Mouse (Mus musculus): ENCODE measurements around the gene Arhgap35. TPM values are rescaled to one million over a fixed set of nuclear protein-coding genes. Genes with fewer than 3 reads are reported as not detected.

Arhgap35 gene
- total RNA-seq (2017) = 9.0 and 10.9 TPM in 2 replicates

DNA sequence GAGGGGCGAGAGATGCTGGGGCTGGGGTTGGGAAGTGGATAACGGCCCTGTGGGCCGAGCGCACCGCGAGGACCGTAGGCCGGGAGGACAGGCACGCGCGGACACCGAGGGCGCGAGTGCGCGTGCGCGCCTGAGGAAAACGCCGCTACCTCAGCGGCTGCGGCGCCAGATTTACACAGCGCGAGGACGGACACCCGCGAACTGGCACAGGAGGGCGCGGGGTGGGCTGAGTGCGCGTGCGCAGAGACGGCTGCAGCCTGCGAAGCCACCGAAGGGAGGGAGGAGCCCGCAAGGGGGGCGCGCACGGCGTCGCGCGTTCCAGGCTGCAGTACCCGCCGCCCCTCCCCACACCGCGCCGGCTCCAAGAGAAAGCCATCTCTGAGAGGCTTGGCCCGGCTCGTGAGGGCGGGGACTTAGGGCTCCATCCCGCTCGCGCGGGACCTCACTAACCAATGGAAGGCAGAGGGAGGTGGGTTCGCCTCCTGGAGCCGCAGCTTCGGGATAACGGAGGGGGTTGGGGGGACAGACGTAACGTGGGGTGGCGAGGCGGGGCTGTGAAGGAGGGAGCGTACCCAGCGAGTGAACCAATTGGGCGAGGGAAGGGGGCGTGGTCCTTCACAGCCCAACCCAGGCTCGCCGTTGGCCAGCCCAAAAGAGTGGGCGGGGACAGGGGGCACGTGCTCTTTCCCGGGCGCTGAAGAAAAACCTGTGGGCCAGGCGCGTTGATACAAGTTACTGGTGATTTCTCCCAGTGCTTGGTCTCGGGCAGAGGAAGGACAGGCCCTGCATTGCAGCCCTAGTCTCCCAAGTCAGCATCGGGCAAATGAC lies at the start of gene Arhgap35:
Gene Arhgap35, minus strand, starts transcription at position 106 of the 828 bp plus-strand sequence.
- peak; percentile 81 for ATAC-seq (ENCODE audit: extremely low read depth, insufficient number of reproducible peaks, low FRiP score, poor library complexity, severe bottlenecking)

DNA sequence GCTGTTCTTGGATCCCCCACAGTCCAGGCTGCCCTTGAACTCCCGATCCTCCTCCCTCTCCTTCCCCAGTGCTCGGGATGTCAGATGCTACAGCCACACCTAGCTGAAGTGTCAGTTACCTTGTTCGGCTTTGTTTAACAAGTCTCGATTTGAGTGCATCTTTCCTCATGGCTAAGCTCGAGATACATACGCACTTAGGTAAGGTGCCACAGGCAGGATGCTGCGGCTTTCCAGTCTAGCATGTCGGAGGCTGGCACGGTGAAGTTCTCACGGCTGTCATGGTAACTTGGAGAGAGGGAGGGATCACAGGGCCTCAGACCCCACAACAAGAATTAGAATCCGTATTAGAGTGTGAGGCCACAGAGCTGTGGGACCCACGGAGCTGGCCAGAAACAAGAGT lies 29.5 kb upstream of the Arhgap35 start:
- ATAC-seq (ENCODE audit: extremely low read depth, insufficient number of reproducible peaks, low FRiP score, poor library complexity, severe bottlenecking) = no peak

DNA sequence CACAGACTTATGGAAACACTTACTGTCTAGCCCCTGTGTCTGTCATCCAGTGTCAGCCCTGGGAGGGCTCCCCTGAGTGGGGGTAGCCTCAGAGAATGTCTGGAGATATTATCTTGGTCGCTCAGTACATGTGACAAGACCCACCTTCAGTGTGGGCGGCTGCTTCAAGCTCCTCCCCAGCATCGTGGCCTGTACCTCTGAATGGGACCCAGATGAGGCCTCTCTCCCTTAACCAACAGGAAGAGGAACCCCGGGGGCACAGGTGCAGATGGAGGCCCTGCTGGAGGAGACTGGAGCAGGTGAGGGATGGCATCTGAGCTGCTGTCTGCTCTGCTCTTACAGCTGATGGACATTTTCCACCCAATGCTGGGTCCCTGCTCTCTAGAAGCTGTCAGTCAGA lies 28.3 kb upstream of the Arhgap35 start:
- ATAC-seq (ENCODE audit: extremely low read depth, insufficient number of reproducible peaks, low FRiP score, poor library complexity, severe bottlenecking) = 0 out of 2 replicates have a peak, but pooled peaks have one; percentile 6

DNA sequence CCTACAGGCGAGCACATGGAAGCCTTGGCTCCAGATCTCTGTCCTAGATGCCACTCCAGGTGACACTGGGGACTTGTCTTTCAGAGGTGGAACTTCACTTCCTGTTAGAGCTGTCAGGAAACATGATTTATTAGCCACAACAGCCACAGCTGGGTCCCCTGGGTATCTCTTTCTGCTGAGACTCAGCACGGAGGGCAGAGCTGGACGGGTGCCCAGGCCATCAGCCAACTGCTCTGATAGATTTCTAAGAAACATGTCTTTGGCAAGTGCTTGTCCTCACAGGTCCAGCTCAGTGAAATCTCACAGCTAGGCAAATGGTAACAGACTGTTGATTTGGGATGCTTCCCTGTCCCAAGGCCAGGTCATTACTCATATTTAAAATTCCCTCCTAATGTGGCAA lies 24.2 kb upstream of the Arhgap35 start:
- no peak for ATAC-seq (ENCODE audit: extremely low read depth, insufficient number of reproducible peaks, low FRiP score, poor library complexity, severe bottlenecking)

DNA sequence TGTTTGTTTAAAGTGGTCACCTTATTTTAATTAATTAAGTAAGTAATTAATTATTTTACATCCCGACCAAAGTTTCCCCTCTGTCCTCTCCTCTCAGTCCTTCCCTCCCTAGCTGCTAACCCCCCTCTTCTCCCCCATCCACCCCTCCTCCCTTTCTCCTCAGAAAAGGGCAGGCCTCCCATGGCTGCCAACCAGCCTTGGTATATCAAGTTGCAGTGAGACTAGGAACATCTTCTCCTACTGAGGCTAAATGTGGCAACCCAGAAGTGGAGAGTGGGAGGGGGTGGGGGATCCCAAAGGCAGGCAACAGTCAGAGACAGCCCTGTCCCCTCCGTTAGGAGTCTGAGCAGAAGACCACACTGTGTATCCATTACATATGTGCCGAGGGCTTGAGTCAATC lies 20.3 kb upstream of the Arhgap35 start:
- no peak for ATAC-seq (ENCODE audit: extremely low read depth, insufficient number of reproducible peaks, low FRiP score, poor library complexity, severe bottlenecking)

DNA sequence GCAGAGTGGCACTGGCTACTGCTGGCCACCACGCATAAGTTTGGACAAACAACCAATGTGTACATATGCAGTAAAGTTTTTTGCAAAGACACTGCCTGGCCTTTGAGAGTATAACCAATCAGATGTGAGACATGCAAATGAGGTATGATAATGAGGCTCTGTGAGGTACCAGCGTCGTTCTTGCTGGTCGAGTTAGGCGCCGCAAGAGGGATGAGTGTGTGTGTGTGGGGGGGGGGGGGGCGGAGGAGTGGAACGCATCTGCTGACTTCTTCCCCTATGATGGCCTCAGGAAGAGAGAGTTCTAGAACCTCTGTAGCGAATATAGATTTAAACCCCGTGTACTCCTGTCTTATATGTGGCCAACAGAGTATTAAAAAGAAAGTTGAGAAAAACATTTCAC lies 19.1 kb upstream of the Arhgap35 start:
- ATAC-seq (ENCODE audit: extremely low read depth, insufficient number of reproducible peaks, low FRiP score, poor library complexity, severe bottlenecking) = peak; percentile 47; the same call in 1 of the 2 replicates

DNA sequence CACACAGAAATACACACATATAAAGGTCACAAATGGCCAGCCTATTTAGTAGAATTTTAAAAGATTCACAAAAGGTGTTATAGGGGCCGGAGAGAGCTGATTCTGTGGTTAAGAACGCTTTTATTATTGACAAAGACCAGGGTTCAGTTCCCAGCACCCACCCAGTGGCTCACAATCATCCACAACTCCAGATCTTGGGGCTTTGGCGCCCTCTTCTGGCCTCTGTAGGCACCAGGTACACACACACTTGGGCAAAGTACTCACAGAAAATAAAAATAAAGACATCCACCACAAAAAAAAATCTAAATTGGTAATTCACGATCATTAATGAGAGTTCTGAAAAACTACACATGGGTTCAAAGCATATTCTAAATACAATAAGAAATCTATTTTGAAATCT lies 17.1 kb upstream of the Arhgap35 start:
- no peak for ATAC-seq (ENCODE audit: extremely low read depth, insufficient number of reproducible peaks, low FRiP score, poor library complexity, severe bottlenecking)

DNA sequence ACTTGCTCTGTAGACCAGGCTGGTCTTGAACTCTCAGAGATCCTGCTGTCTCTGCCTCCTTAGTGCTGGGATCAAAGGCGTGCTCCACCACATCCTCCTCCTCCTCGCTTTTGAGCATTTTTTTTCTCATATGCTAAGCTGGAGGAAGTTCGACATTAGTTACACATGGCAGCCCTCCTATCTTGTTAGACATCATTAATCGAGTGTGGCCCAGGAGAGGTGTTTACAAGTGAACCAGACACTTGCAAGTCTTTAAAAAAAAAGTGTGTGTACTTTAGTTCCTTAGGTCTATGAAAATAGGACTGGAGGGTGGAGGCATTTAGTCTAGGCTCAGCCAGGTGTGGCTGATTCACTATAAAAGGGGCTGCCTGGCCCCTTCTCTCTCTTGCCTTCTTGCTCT lies 16.2 kb upstream of the Arhgap35 start:
- ATAC-seq (ENCODE audit: extremely low read depth, insufficient number of reproducible peaks, low FRiP score, poor library complexity, severe bottlenecking) = no peak

DNA sequence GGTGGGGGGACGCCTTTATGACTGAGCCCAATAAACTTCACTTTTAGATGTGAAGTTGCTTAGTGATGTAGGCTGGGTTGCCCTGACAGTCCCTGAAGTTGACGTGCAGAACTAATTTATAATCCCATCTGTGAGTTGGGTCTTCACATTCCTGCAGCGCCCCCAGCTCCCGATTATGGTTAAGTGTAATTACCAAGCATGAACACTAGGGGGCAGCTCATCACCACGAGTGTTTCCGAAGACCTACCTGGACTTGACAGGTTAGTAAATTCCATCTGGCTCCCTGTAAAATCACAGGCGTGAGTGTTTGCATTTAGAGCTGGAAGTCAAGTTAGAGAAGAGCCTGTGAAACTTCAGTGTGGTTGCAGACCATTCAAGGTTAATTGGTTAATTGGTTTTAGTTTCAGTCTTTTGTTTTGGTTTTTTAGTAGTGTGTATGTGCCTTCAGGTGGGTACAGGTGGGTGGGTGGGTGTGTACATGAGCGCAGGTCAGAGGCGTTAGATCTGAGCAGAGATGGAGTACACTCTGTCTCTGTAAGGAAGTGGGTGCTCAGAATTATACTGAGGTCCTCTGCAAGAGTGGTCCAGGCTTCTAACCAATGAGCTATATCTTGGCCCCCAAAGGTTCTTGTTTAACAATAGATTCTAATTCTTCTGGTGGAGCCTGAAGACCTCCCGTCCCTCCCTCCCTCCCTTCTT lies 15.0 kb upstream of the Arhgap35 start:
- ATAC-seq (ENCODE audit: extremely low read depth, insufficient number of reproducible peaks, low FRiP score, poor library complexity, severe bottlenecking) = peak; percentile 39; the same call in 1 of the 2 replicates

DNA sequence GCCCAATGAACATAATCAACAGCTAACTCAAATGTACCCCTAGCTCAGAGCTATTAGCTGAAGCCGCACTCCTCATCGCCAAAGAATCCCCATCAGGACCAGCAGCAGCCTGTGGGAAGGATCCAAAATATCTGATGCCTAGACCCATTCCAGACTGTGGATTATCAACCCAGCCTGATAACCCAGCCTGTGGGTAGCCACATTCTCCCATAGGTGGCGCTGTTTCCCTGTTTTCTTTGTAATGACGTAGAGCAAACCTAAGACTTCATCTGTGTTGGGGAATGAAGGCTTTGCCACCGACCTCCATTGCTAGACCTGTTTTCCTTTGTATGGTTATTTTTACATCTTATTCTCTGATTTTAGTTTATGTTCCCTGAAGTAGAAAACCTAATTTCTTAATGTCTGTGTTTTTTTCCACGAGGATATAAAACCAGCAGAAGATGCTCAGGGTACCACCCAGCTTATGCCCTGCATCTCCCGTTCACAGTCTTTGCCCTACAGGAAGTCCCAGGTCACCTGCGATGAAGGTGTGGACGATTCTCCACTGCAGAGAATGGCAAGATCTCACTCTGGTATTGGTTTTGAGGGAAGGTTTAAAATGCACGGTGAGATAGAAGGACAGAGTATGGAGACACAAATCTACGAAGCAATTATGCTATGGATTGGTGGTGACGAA lies 13.4 kb upstream of the Arhgap35 start:
- ATAC-seq (ENCODE audit: extremely low read depth, insufficient number of reproducible peaks, low FRiP score, poor library complexity, severe bottlenecking) = peak; percentile 78

DNA sequence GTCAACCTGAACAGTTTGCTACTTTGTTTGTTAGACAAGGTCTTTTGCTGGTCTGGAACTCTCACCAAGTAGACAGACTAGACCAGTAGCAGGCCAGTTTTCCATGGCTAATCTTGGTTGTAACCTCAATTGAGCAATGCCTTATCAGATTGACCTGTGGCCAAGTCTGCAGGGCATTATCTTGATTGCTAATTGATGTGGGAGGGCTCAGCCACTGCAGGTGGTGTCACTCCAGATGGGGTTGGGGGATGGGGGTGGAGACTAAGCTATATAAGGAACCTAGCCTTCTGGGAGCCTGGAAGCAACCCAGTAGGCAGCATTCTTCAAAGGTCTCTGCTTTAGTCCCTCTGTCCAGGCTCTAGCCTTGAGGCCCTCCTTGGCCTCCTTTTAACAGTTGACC lies 8.9 kb upstream of the Arhgap35 start:
- no peak for ATAC-seq (ENCODE audit: extremely low read depth, insufficient number of reproducible peaks, low FRiP score, poor library complexity, severe bottlenecking)

DNA sequence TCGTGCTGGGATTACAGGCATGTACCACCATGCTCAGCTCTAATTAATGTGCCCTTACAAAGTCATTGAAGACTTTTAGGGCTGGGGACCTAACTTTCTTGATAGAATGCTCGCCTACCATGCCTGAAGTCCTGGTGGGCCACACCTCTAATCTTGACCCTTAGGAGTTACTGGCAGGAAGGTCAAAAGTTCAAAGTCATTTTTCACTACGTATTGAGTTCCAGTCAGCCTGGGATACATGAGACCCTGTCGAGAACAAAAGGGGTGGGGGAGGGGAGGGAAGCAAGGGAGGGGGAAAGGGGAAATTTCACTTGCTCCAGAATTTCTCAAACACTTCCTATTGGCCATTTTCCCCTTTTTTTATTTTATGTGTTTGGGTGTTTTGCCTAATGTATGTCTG lies 8.3 kb upstream of the Arhgap35 start:
- no peak for ATAC-seq (ENCODE audit: extremely low read depth, insufficient number of reproducible peaks, low FRiP score, poor library complexity, severe bottlenecking)

DNA sequence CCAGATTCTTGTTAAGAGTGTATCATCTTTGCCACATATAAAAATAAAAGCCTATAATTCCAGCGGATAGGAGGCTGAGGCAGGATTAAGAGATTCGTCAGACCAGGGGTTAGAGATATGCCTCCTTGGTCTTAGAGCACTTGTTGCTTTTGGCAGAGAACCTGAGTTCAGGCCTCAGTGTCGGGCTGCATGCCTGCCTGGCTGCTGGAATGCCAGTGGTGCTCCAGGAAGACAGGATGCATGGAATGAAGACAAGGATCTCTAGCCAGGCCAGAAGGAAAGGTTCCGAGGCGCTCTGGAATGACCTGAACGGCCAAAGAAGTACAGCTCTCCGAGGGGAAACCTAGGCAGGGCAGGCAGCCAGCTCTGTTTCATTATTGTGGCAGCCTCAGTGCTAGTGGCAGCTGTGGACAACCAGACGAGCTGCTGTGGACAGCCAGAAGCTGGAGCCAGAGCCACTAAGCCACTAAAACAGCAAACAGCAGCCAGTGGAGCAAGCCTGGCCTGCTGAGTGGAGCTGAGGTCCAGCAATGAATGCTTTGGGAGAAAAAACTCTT lies 6.4 kb upstream of the Arhgap35 start:
- no peak for ATAC-seq (ENCODE audit: extremely low read depth, insufficient number of reproducible peaks, low FRiP score, poor library complexity, severe bottlenecking)

DNA sequence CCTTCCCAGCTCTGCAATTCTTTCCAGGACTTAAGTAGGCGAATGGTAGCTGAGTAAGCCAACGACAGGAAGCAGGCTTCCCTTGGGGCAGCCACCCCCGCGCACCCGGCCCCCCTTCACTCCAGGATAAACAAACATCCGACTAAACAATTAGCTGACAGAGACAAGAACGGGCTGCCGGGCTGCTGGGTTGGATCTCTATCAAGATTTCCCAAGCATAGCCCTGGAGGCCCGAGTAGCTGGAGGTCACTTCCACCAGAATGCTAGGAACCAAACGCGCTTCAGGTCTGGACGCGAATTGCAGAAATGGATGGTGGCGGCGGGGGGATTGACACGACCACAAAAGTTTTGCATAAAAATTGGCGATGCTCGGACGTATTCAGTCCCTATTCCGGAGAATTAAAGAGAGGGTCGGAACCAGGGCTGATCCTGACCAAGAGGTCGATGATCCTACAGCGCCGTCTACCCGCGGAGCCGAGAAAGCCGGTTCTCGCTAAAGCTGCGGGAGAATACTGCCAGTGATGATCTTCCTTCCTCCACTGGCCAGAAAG lies 3.9 kb upstream of the Arhgap35 start:
- ATAC-seq (ENCODE audit: extremely low read depth, insufficient number of reproducible peaks, low FRiP score, poor library complexity, severe bottlenecking) = no peak

DNA sequence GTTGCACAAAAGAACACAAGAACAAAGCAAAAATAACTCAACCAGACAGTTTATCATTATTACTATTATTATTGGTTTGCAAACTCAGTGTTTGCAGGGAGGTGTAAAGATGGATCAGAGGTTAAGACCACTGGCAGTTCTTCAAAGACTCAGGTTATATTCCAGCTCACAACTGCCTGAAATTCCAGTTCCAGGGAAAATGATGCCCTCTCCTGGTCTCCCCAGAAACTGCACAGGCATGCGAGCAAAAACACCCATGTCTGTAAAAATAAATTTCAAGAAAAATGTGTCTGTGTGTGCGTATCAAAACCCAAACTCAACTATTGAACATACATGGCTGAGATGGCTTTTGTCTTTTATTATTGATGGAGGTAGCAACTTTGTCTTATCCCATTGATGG lies 2.3 kb upstream of the Arhgap35 start:
- no peak for ATAC-seq (ENCODE audit: extremely low read depth, insufficient number of reproducible peaks, low FRiP score, poor library complexity, severe bottlenecking)

DNA sequence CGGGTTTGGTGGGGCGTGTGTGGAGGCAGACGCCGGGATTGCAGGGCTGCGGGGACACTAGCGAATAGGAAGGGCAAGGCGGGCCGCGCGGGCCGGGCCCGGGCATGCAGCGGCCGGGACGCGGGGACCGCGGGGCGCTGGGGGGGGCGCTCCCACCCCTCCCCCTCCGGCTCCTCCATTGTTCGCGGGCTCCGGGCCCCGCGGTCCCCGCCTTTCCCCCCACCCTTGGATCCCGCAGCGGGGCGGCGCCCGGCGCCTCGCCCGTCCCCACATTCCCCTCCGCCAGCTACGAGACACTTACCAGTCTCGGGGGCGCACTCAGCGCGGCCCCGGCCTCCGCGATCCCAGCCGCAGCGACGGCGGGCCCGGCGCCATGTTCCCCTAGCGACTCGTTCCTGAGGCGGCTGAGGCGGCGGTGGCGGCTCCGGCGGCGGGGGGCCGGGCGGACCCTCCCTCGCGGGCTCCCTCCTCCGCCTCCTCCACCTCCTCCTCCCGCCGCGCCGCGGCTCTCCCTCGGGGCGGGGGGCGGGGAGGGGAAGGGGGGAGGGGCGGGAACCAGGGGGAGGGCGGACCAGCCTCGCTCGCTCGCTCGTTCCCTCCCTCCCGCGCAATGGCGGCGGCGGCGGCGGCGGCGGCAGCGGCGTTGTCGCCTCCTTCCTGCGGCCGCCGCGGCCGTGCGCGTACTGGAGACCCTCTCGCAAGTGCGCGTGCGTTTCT lies 464 bp downstream of the Arhgap35 start:
- no peak for ATAC-seq (ENCODE audit: extremely low read depth, insufficient number of reproducible peaks, low FRiP score, poor library complexity, severe bottlenecking)

DNA sequence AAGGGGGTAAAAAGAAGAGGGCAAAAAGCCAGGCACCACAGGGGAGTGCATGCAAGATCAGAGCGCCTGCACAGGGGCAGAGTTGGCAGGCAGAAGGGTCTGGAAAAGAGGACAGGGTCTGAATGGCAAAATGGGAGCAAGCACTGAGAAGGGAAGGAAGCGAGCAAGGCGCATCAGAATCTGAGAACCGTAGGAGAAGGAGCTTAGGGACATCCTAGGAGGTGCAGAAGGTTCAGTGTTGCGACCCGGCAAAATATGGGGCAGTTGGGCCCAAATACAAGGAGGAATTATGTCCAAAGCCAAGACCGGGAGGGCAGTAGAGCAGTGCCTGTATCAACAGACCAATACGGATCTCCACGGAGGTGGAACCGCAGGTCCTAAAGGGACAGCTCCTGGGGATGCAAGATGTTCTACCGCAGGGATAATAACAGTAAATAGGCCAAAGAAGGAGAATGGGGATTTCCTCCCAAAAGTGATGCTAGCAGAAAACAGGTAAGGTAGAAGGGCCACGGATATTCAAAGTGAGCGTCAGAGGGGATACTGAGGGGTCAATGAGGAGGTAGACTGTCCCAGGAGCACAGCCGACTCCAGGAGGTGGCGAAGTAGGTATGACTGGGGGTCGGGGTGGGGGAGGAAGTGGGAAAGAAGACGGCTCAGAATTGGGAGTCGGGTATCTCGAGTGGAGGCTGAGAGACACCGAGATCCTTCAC lies 1.2 kb downstream of the Arhgap35 start:
- no peak for ATAC-seq (ENCODE audit: extremely low read depth, insufficient number of reproducible peaks, low FRiP score, poor library complexity, severe bottlenecking)

DNA sequence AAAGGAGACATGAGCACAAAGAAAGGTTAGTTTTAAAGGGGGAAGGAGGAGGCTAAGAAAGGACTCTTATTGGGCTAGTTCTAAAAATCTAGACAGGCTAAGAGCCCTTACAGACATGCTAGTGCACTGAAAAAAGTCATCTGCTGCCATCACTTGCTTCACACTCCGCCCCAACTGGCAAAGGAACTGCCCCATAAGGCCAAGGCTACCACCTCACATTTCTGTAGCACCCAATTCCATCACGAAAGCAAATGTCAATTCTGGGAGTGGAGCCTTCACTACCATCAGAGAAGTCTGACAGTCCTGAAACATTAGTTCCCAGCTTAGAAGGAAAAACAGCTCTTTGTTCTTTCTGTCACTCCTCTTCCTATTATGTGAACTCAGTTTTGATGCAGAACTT lies 4.4 kb downstream of the Arhgap35 start:
- no peak for ATAC-seq (ENCODE audit: extremely low read depth, insufficient number of reproducible peaks, low FRiP score, poor library complexity, severe bottlenecking)
